Mouse (Mus musculus): ENCODE data around the gene Cd209g. TPM values are rescaled to one million over a fixed set of nuclear protein-coding genes. Genes with fewer than 3 reads are reported as not detected.

Cd209g gene
- polyA plus RNA-seq, 1 experiment from 2014 or later = not detected

DNA sequence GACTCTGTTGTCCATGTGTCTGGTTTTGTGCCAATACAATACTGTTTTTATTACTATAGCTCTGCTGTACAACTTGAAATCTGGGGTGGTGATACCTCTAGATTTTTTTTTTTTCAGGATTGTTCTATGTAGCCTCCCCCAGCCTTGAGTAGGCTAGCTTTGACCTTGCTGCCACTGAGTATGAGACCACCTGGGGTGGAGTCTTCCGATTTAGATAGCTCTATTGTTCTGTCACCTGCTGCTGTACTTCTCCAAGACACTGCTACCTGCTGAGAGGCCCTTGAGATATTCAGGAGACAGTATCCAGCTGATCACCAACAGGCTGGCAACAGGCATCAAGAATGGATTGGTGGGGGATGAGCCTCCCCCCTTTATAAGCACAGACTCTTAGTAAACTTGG lies 13.4 kb downstream of the Cd209g start:
- H3K4me1 ChIP-seq (replicated peaks; ENCODE audit: control insufficient read depth, insufficient read depth, low read length) = no peaks in the 10 kb centered on the region
- no peak overlapping the region for H3K27ac ChIP-seq (ENCODE audit: low read depth, low read length)
- H3K9me3 ChIP-seq (ENCODE audit: control insufficient read depth) = peaks cover 10% of the 10 kb centered on the region; the same call in 1 of the 2 replicates
- no peak overlapping the region for H3K4me3 ChIP-seq (ENCODE audit: low read depth, low read length)
- no peak for ATAC-seq
- H3K4me2 ChIP-seq (replicated peaks; ENCODE audit: low read depth) = no peak overlapping the region
- no peak overlapping the region for H3K9ac ChIP-seq (ENCODE audit: low read depth, low read length)
- no peaks in the 10 kb centered on the region for H3K36me3 ChIP-seq (ENCODE audit: control insufficient read depth, insufficient read depth)
- TF ChIP-seq CTCF (IDR thresholded peaks at IDR 0.05; ENCODE audit: low read depth) = no peak
- peaks cover 5% of the 10 kb centered on the region; the same call in 1 of the 2 replicates for H3K27me3 ChIP-seq (replicated peaks; ENCODE audit: control insufficient read depth, insufficient read depth, low read length)
- WGBS = 63% methylated on average over 1 of the region's 1 CpGs

DNA sequence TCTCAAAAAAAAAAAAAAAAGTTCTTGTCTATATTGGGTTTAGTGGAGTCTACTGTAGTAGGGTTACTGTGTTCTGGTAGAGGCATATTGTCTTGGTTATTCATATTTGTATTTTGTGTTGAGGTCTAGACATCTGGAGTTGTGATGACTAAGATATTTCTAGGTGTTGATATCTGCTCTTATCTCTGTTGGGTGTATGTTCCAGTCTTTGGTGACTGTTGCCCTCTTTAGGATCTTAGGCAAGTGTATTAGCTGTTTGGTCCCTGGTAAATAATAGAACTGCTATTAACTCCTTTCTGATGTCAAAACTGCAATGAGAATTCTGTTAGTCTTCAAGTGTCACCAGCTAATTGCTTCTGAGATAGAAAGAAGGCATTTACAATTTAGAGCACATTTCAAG lies 21.0 kb downstream of the Cd209g start:
- Histone ChIP-seq H3K4me2 (replicated peaks; ENCODE audit: low read depth) (no peak overlapping the region), H3K27ac (ENCODE audit: low read depth, low read length) (no peak overlapping the region), H3K9me3 (ENCODE audit: control insufficient read depth) (peaks cover 10% of the 10 kb centered on the region; the same call in 1 of the 2 replicates), H3K36me3 (ENCODE audit: control insufficient read depth, insufficient read depth) (no peaks in the 10 kb centered on the region), H3K27me3 (replicated peaks; ENCODE audit: control insufficient read depth, insufficient read depth, low read length) (peaks cover 12% of the 10 kb centered on the region), H3K4me3 (ENCODE audit: low read depth, low read length) (no peak overlapping the region), H3K9ac (ENCODE audit: low read depth, low read length) (no peak overlapping the region), H3K4me1 (replicated peaks; ENCODE audit: control insufficient read depth, insufficient read depth, low read length) (no peaks in the 10 kb centered on the region)
- ATAC-seq = no peak
- no peak for TF ChIP-seq CTCF (IDR thresholded peaks at IDR 0.05; ENCODE audit: low read depth)

DNA sequence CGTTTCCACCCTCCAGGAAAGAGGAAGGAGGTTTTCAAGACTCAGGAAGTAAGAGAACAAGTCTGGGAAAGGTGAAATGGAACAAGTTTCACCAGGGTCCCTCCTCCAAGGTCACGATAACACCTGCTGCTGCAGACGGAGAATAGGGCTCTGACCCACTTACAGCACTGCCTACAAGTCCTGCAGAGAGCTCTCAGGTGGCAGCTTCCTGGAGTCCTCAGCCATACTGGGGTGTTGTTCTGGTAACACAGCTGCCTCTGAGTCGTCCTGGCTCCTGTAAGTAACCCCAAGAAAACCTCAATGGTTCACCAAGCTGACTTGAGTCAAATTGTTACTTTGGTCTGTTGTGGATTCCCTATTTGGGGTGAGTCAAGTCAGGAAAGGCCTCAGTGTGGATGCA lies 28.9 kb downstream of the Cd209g start:
- H3K27me3 ChIP-seq (replicated peaks; ENCODE audit: control insufficient read depth, insufficient read depth, low read length) = no peaks in the 10 kb centered on the region
- H3K9ac ChIP-seq (ENCODE audit: low read depth, low read length) = no peak overlapping the region
- WGBS = 54% methylated on average over 4 of the region's 4 CpGs
- no peaks in the 10 kb centered on the region for H3K9me3 ChIP-seq (ENCODE audit: control insufficient read depth)
- H3K4me2 ChIP-seq (replicated peaks; ENCODE audit: low read depth) = no peak overlapping the region
- no peak overlapping the region for H3K4me3 ChIP-seq (ENCODE audit: low read depth, low read length)
- no peak overlapping the region for H3K27ac ChIP-seq (ENCODE audit: low read depth, low read length)
- H3K4me1 ChIP-seq (replicated peaks; ENCODE audit: control insufficient read depth, insufficient read depth, low read length) = no peaks in the 10 kb centered on the region
- no peak for ATAC-seq
- no peak for TF ChIP-seq CTCF (IDR thresholded peaks at IDR 0.05; ENCODE audit: low read depth)
- no peaks in the 10 kb centered on the region for H3K36me3 ChIP-seq (ENCODE audit: control insufficient read depth, insufficient read depth)

DNA sequence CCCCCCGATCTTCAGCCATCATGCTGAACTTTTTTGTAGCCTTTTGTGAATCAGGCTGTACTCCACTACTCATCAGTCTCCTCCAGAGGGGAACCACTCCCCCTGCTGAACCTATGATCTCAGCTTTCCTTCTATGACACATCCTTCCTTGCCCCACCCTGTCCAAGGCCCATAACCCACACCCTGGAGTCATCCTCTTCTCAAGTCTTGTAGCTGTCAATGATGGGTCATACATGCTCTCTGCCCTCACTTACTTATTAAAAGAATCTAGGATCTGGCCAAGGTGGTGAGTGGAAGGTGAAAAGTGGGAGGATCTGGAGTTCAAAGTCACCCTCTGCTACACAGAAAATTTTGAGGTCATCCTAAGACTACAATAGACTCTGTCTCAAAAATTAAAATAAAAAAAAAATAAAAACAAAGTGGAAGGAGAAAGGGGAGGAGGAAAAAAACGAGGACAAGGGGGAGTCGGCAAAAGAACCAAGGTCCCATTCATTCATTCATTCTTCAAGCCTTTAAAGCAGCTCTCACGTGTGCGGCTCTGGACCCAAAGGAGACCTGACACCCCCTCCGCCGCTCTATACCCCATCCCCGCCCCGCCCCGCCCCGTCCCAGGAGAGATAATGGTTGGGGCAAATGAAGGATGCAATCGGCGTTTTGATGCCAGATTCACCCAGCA lies 31.4 kb downstream of the Cd209g start:
- Histone ChIP-seq H3K4me3 (ENCODE audit: low read depth, low read length) (peak overlapping the region; percentile 82), H3K27me3 (replicated peaks; ENCODE audit: control insufficient read depth, insufficient read depth, low read length) (no peaks in the 10 kb centered on the region), H3K4me1 (replicated peaks; ENCODE audit: control insufficient read depth, insufficient read depth, low read length) (no peaks in the 10 kb centered on the region), H3K4me2 (replicated peaks; ENCODE audit: low read depth) (peak overlapping the region; percentile 76), H3K36me3 (ENCODE audit: control insufficient read depth, insufficient read depth) (no peaks in the 10 kb centered on the region), H3K27ac (ENCODE audit: low read depth, low read length) (no peak overlapping the region), H3K9ac (ENCODE audit: low read depth, low read length) (peak overlapping the region; percentile 40; the same call in 1 of the 2 replicates), H3K9me3 (ENCODE audit: control insufficient read depth) (no peaks in the 10 kb centered on the region)
- TF ChIP-seq CTCF (IDR thresholded peaks at IDR 0.05; ENCODE audit: low read depth) = no peak
- ATAC-seq = no peak
- 11% methylated on average over 13 of the region's 13 CpGs for WGBS

- H3K27ac ChIP-seq (ENCODE audit: low read depth, low read length) = no peak within 1 kb of the TSS
- H3K27me3 ChIP-seq (replicated peaks; ENCODE audit: control insufficient read depth, insufficient read depth, low read length) = no peaks in the 10 kb centered on the region
- no peaks in the 10 kb centered on the region for H3K4me1 ChIP-seq (replicated peaks; ENCODE audit: control insufficient read depth, insufficient read depth, low read length)
- WGBS = under 1% methylated on average over 51 of the region's 51 CpGs
- H3K4me3 ChIP-seq (ENCODE audit: low read depth, low read length) = peak within 1 kb of the TSS; percentile 82
- peak within 1 kb of the TSS; percentile 89 for H3K4me2 ChIP-seq (replicated peaks; ENCODE audit: low read depth)
- no peak for TF ChIP-seq CTCF (IDR thresholded peaks at IDR 0.05; ENCODE audit: low read depth)
- H3K9me3 ChIP-seq (ENCODE audit: control insufficient read depth) = no peaks in the 10 kb centered on the region
- H3K9ac ChIP-seq (ENCODE audit: low read depth, low read length) = peak within 1 kb of the TSS; percentile 69
- peak; percentile 99 for ATAC-seq
- H3K36me3 ChIP-seq (ENCODE audit: control insufficient read depth, insufficient read depth) = no peaks in the 10 kb centered on the region
These were observed 32.2 kb downstream of the Cd209g start, which contains the start of gene Evi5l for GRCm38 (mm10) chr8:4165852-4166751. Gene Evi5l, plus strand, starts transcription at chr8:4166567.

GRCm38 (mm10) chr8:4166881-4167525 lies 33.1 kb downstream of the Cd209g start:
- no peak for ATAC-seq
- Histone ChIP-seq H3K27ac (ENCODE audit: low read depth, low read length) (no peak overlapping the region), H3K9me3 (ENCODE audit: control insufficient read depth) (no peaks in the 10 kb centered on the region), H3K4me2 (replicated peaks; ENCODE audit: low read depth) (peak overlapping the region; percentile 89), H3K4me3 (ENCODE audit: low read depth, low read length) (peak overlapping the region; percentile 82), H3K9ac (ENCODE audit: low read depth, low read length) (peak overlapping the region; percentile 69), H3K36me3 (ENCODE audit: control insufficient read depth, insufficient read depth) (no peaks in the 10 kb centered on the region), H3K4me1 (replicated peaks; ENCODE audit: control insufficient read depth, insufficient read depth, low read length) (no peaks in the 10 kb centered on the region), H3K27me3 (replicated peaks; ENCODE audit: control insufficient read depth, insufficient read depth, low read length) (no peaks in the 10 kb centered on the region)
- TF ChIP-seq CTCF (IDR thresholded peaks at IDR 0.05; ENCODE audit: low read depth) = no peak
- 17% methylated on average over 9 of the region's 10 CpGs for WGBS

Measured in intestine, postnatal 0 days (tissue).